Mouse (Mus musculus): ENCODE measurements around the gene Hecw2.

Hecw2 gene

GRCm38 (mm10) chr1:53867316-53867715 is 327.7 kb downstream of the Hecw2 start:
- no peak for DNase-seq

GRCm38 (mm10) chr1:53866374-53866902 is 328.5 kb downstream of the Hecw2 start:
- no peak for DNase-seq

- no peak for DNase-seq
Observed at GRCm38 (mm10) chr1:53864046-53864445, 330.9 kb downstream of the Hecw2 start.

GRCm38 (mm10) chr1:53860611-53861010 is 334.4 kb downstream of the Hecw2 start:
- no peak for DNase-seq

GRCm38 (mm10) chr1:53859175-53859574 is 335.8 kb downstream of the Hecw2 start:
- no peak for DNase-seq

- no peak for DNase-seq
Observed at GRCm38 (mm10) chr1:53856501-53857103, 338.4 kb downstream of the Hecw2 start.

GRCm38 (mm10) chr1:53855732-53856131 is 339.2 kb downstream of the Hecw2 start:
- DNase-seq, result no peak

GRCm38 (mm10) chr1:53852086-53852610 is 342.8 kb downstream of the Hecw2 start:
- no peak for DNase-seq

GRCm38 (mm10) chr1:53851334-53851733 is 343.6 kb downstream of the Hecw2 start:
- DNase-seq, result peak; percentile 35 to 43

- no peak for DNase-seq
Observed at GRCm38 (mm10) chr1:53850891-53851290, 344.1 kb downstream of the Hecw2 start.

- DNase-seq, result no peak
Observed at GRCm38 (mm10) chr1:53846665-53847237, 348.2 kb downstream of the Hecw2 start.

GRCm38 (mm10) chr1:53845854-53846253 is 349.1 kb downstream of the Hecw2 start:
- DNase-seq, result no peak

- DNase-seq, result no peak
Observed at GRCm38 (mm10) chr1:53844914-53845612, 349.9 kb downstream of the Hecw2 start.

- no peak for DNase-seq
Observed at GRCm38 (mm10) chr1:53844122-53844913, 350.6 kb downstream of the Hecw2 start.

GRCm38 (mm10) chr1:53843051-53843450 is 351.9 kb downstream of the Hecw2 start:
- DNase-seq, result no peak

GRCm38 (mm10) chr1:53841080-53841479 is 353.9 kb downstream of the Hecw2 start:
- no peak for DNase-seq

- DNase-seq, result no peak
Observed at GRCm38 (mm10) chr1:53839392-53839791, 355.6 kb downstream of the Hecw2 start.

- DNase-seq, result no peak
Observed at GRCm38 (mm10) chr1:53838182-53838859, 356.6 kb downstream of the Hecw2 start.

GRCm38 (mm10) chr1:53830286-53830685 is 364.7 kb downstream of the Hecw2 start:
- DNase-seq, result no peak

GRCm38 (mm10) chr1:53829089-53829488 is 365.9 kb downstream of the Hecw2 start:
- no peak for DNase-seq

GRCm38 (mm10) chr1:53824446-53825337 is 370.3 kb downstream of the Hecw2 start:
- DNase-seq, result no peak

All from kidney, postnatal 36 days (tissue).